Comparison of ENCODE assay signal across 8 mouse cellular contexts in the genomic region with DNA sequence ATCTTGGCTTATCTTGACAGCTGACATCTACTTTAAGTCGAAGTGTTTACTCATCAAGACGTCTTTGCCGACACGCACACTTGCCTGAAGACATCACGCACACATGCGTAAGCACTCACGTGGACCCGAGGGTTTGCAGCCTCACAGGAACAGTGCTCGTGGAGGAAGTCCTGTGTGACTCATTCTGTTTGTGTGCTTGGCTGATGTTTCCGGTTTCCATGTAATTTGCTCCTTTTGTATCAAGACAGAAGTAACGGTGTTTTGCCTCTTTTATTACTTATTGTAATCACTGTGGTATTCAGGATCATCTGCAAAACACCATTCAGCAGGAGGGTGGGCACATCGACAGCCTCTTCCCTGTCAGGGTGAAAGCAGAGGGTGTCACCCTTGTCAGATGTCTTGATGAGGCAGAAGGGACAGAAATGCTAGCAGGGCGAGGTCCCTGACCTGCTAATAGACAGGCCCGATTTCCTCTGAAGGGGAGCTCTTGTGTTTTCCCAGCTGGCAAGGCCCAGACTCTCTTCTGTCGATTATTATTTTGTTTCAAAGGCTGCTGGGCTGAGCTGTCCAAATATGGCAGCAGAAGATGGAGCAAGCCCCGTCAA.
DNase-seq lines count a peak whose midpoint lies in the region; ATAC-seq and TF ChIP-seq lines count a peak whose summit lies in the region.

No protein-coding gene starts in this region.

- H3K27me3 ChIP-seq in spleen, adult 2 months (ENCODE audit: control insufficient read depth, insufficient read depth, low read length): no peaks in the 10 kb centered on the region
- H3K27me3 ChIP-seq in embryonic facial prominence, embryonic 14.5 days (replicated peaks; ENCODE audit: control insufficient read depth, insufficient read depth, low read length): no peaks in the 10 kb centered on the region
- H3K27me3 ChIP-seq in cerebellum, adult 2 months (ENCODE audit: control insufficient read depth, insufficient read depth, low read length): no peaks in the 10 kb centered on the region

- intact Hi-C loops in heart, postnatal 25 days (cut with DNase I): no loop called here

- DNase-seq in spleen, adult 2 months (ENCODE audit: low read depth in 1 of 2, low spot score in 2 of 2): peak in 1 of 2 experiments; percentile 85
- DNase-seq in spleen, postnatal 10 days (ENCODE audit: low spot score in 2 of 2): no peak
- peak; percentile 56 for DNase-seq in embryonic facial prominence, embryonic 14.5 days (ENCODE audit: low spot score)
- DNase-seq in heart, postnatal 25 days (ENCODE audit: low spot score): peak; percentile 54
- DNase-seq in kidney, postnatal 10 days: peak; percentile 48
- DNase-seq in natural killer cell, adult 2 months (ENCODE audit: low spot score in 2 of 2): peak; percentile 75 to 80
- no peak for DNase-seq in cerebellum, adult 2 months
- DNase-seq in frontal cortex, postnatal 14 days (ENCODE audit: low spot score in 2 of 2): no peak

- peak overlapping the region; percentile 41 for H3K27ac ChIP-seq in spleen, adult 2 months (ENCODE audit: insufficient read depth, low read length)
- H3K27ac ChIP-seq in embryonic facial prominence, embryonic 14.5 days (replicated peaks; ENCODE audit: low read depth, low read length): peak overlapping the region; percentile 61
- no peak overlapping the region for H3K27ac ChIP-seq in cerebellum, adult 2 months (ENCODE audit: insufficient read depth, low read length)

- 0 out of 2 replicates have a peak, but pooled peaks cover 10% of the 10 kb centered on the region for H3K9me3 ChIP-seq in embryonic facial prominence, embryonic 14.5 days (ENCODE audit: control insufficient read depth, low read length)

- no peaks in the 10 kb centered on the region for H3K36me3 ChIP-seq in spleen, adult 2 months (ENCODE audit: control insufficient read depth, insufficient read depth, low read length)
- no peaks in the 10 kb centered on the region for H3K36me3 ChIP-seq in embryonic facial prominence, embryonic 14.5 days (ENCODE audit: control insufficient read depth, insufficient read depth, low read length)

- no peak for ATAC-seq in embryonic facial prominence, embryonic 14.5 days (ENCODE audit: low read depth)

- no peak overlapping the region for H3K4me2 ChIP-seq in embryonic facial prominence, embryonic 14.5 days (ENCODE audit: low read depth, low read length)

- no peak for TF ChIP-seq CTCF in spleen, adult 2 months (IDR thresholded peaks at IDR 0.05; ENCODE audit: extremely low read depth, insufficient read depth, insufficient read length, insufficient replicate concordance)
- TF ChIP-seq CTCF in cerebellum, adult 2 months (IDR thresholded peaks at IDR 0.05; ENCODE audit: borderline replicate concordance, insufficient read depth, low read depth, low read length): no peak

- 15% methylated on average over 16 of the region's 16 CpGs for WGBS in spleen, adult 2 months
- 50% methylated on average over 16 of the region's 16 CpGs for WGBS in embryonic facial prominence, embryonic 14.5 days
- WGBS in cerebellum, adult 2 months: 62% methylated on average over 16 of the region's 16 CpGs

- peaks cover 18% of the 10 kb centered on the region; the same call in 1 of the 2 replicates for H3K4me1 ChIP-seq in spleen, adult 2 months (ENCODE audit: control insufficient read depth, insufficient read depth, insufficient read length)
- peaks cover 22% of the 10 kb centered on the region for H3K4me1 ChIP-seq in embryonic facial prominence, embryonic 14.5 days (ENCODE audit: control insufficient read depth, insufficient read depth, low read length)
- peaks cover 8% of the 10 kb centered on the region for H3K4me1 ChIP-seq in cerebellum, adult 2 months (ENCODE audit: control insufficient read depth, insufficient read depth, low read length)

- no peak overlapping the region for H3K9ac ChIP-seq in embryonic facial prominence, embryonic 14.5 days (ENCODE audit: low read depth, low read length)

- TF ChIP-seq POLR2A in spleen, adult 2 months (IDR thresholded peaks at IDR 0.05; ENCODE audit: low read depth, low read length): no peak
- TF ChIP-seq POLR2A in cerebellum, adult 2 months (IDR thresholded peaks at IDR 0.05; ENCODE audit: borderline replicate concordance, insufficient read depth, low read length): no peak

- H3K4me3 ChIP-seq in spleen, adult 2 months (ENCODE audit: extremely low read depth, insufficient read depth, insufficient read length): no peak overlapping the region
- H3K4me3 ChIP-seq in embryonic facial prominence, embryonic 14.5 days (ENCODE audit: low read depth, low read length): no peak overlapping the region
- no peak overlapping the region for H3K4me3 ChIP-seq in cerebellum, adult 2 months (replicated peaks; ENCODE audit: insufficient read depth, low read depth, low read length)

Comparison
In these comparisons a context has a peak if more than half of its experiments do, and no peak if none do; other contexts are left out.
1. DNase-seq: peak in embryonic facial prominence, embryonic 14.5 days (single experiment), heart, postnatal 25 days (single experiment), kidney, postnatal 10 days (single experiment) and natural killer cell, adult 2 months (2 of 2); none in spleen, postnatal 10 days (0 of 2), cerebellum, adult 2 months (0 of 2) and frontal cortex, postnatal 14 days (0 of 2).